Comparison of ENCODE assay signal across 8 mouse cellular contexts in the genomic region with DNA sequence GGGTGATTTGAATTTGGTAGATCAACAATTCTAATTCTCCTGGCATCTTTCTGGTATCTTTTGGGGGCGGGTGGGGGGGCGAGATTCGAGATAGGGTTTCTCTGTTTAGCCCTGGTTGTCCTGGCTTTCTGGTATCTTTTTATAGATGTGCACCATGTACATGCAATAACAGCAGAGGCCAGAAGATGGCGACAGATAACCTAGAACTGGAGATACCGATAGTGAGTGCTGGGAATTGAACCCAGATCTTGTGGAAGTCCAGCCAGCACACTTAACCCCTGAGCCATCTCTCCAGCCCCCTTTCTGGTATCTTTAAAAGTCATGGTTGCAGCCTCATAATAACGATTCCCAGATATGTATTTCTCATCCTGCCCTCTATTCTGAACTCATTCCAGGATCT. TPM values are rescaled to one million over a fixed set of nuclear protein-coding genes. Genes with fewer than 3 reads are reported as not detected.
DNase-seq lines count a peak whose midpoint lies in the region; ATAC-seq and TF ChIP-seq lines count a peak whose summit lies in the region.

No protein-coding gene starts in this region.

- intact Hi-C loops in gastrocnemius, adult 2 months (cut with DNase I) = loop anchor here (1.0 kb wide), 1 partner anchor 144 kb away; a partner anchor contains a TSS

- H3K27ac ChIP-seq in kidney, embryonic 14.5 days (ENCODE audit: low read depth, low read length) = no peak overlapping the region
- no peak overlapping the region for H3K27ac ChIP-seq in gastrocnemius, adult 2 months
- no peak overlapping the region for H3K27ac ChIP-seq in forebrain, embryonic 12.5 days

- no peak for ATAC-seq in kidney, embryonic 14.5 days (ENCODE audit: low FRiP score, low TSS enrichment)
- ATAC-seq in CD4-positive, CD25-positive, alpha-beta regulatory T cell, adult 4 months = peak; percentile 68
- ATAC-seq in forebrain, embryonic 12.5 days (ENCODE audit: low FRiP score) = no peak

- H3K36me3 ChIP-seq in kidney, embryonic 14.5 days (ENCODE audit: control insufficient read depth, insufficient read depth, low read length) = no peaks in the 10 kb centered on the region
- H3K36me3 ChIP-seq in forebrain, embryonic 12.5 days (replicated peaks) = no peaks in the 10 kb centered on the region

- no peak overlapping the region for H3K4me2 ChIP-seq in kidney, embryonic 14.5 days (replicated peaks; ENCODE audit: low read depth, low read length)
- no peak overlapping the region for H3K4me2 ChIP-seq in forebrain, embryonic 12.5 days

- no peaks in the 10 kb centered on the region for H3K27me3 ChIP-seq in kidney, embryonic 14.5 days (ENCODE audit: control insufficient read depth, insufficient read depth, low read length)
- H3K27me3 ChIP-seq in forebrain, embryonic 12.5 days = 0 out of 2 replicates have a peak, but pooled peaks cover 4% of the 10 kb centered on the region

- H3K4me1 ChIP-seq in kidney, embryonic 14.5 days (ENCODE audit: control insufficient read depth, insufficient read depth, low read length) = no peaks in the 10 kb centered on the region
- no peaks in the 10 kb centered on the region for H3K4me1 ChIP-seq in forebrain, embryonic 12.5 days

- DNase-seq in kidney, adult 18-20 months = peak; percentile 55
- peak; percentile 74 for DNase-seq in ZHBTc4 (ENCODE audit: low read depth, low spot score)
- DNase-seq in gastrocnemius, adult 2 months = peak; percentile 41
- DNase-seq in lung, adult 18-20 months = peak; percentile 30 to 43
- peak; percentile 39 to 63 for DNase-seq in spleen, postnatal 36 days (ENCODE audit: low spot score in 2 of 2)

- no peak overlapping the region for H3K4me3 ChIP-seq in kidney, embryonic 14.5 days (ENCODE audit: low read length)
- no peak overlapping the region for H3K4me3 ChIP-seq in gastrocnemius, adult 2 months
- no peak overlapping the region for H3K4me3 ChIP-seq in forebrain, embryonic 12.5 days (replicated peaks)

- no peak overlapping the region for H3K9ac ChIP-seq in kidney, embryonic 14.5 days (ENCODE audit: low read depth, low read length)
- no peak overlapping the region for H3K9ac ChIP-seq in forebrain, embryonic 12.5 days

- WGBS in kidney, embryonic 14.5 days = 32% methylated on average over 6 of the region's 6 CpGs
- WGBS in forebrain, embryonic 12.5 days = 37% methylated on average over 6 of the region's 6 CpGs

- no peaks in the 10 kb centered on the region; the same call in 1 of the 2 replicates for H3K9me3 ChIP-seq in kidney, embryonic 14.5 days (ENCODE audit: control insufficient read depth, low read length)
- H3K9me3 ChIP-seq in forebrain, embryonic 12.5 days = no peaks in the 10 kb centered on the region

- TF ChIP-seq CTCF in gastrocnemius, adult 2 months (IDR thresholded peaks at IDR 0.05) = peak; percentile 73

RNA-seq across cellular contexts. Expression of a gene that starts 18.0 kb away (rescaled TPM):
- polyA plus RNA-seq in kidney, embryonic 14.5 days (2014; fragmentation: Nextera tagmentation; extraction: Ambion mirVana) = 0.21 and 0.31 TPM in 2 replicates
- under 1 TPM in 1 of 2 experiments, not detected in 1; 0.77 TPM for polyA plus RNA-seq in CD4-positive, CD25-positive, alpha-beta regulatory T cell, adult 4 months (2017; shearing (Covaris generic))
- total RNA-seq in gastrocnemius, adult 2 months (2021) = under 1 TPM; 0.18 to 0.20 TPM
- 0.38 and 0.42 TPM in 2 replicates for polyA plus RNA-seq in forebrain, embryonic 12.5 days (2016; fragmentation: Nextera tagmentation; extraction: Ambion mirVana)

RNA-seq across cellular contexts. Expression of a gene that starts 18.0 kb away (rescaled TPM):
- polyA plus RNA-seq in kidney, embryonic 14.5 days (2014; fragmentation: Nextera tagmentation; extraction: Ambion mirVana) = 33.6 and 38.3 TPM in 2 replicates
- 10 to 100 TPM; 33.6 to 36.5 TPM for polyA plus RNA-seq in CD4-positive, CD25-positive, alpha-beta regulatory T cell, adult 4 months (2017; shearing (Covaris generic))
- 10 to 100 TPM; 15.9 to 16.8 TPM for total RNA-seq in gastrocnemius, adult 2 months (2021)
- polyA plus RNA-seq in forebrain, embryonic 12.5 days (2016; fragmentation: Nextera tagmentation; extraction: Ambion mirVana) = 37.8 and 38.5 TPM in 2 replicates

RNA-seq across cellular contexts. Expression of a gene that starts 34.8 kb away (rescaled TPM):
- polyA plus RNA-seq in kidney, embryonic 14.5 days (2014; fragmentation: Nextera tagmentation; extraction: Ambion mirVana) = 21.9 and 40.4 TPM in 2 replicates
- polyA plus RNA-seq in CD4-positive, CD25-positive, alpha-beta regulatory T cell, adult 4 months (2017; shearing (Covaris generic)) = 10 to 100 TPM; 16.0 to 20.8 TPM
- 10 to 100 TPM; 21.4 to 22.7 TPM for total RNA-seq in gastrocnemius, adult 2 months (2021)
- polyA plus RNA-seq in forebrain, embryonic 12.5 days (2016; fragmentation: Nextera tagmentation; extraction: Ambion mirVana) = 53.6 and 57.8 TPM in 2 replicates
